22 mouse cellular contexts compared by ENCODE assay signal in genomic region chr10:61572126-61572525, GRCm38 (mm10). TPM values are rescaled to one million over a fixed set of nuclear protein-coding genes. Genes with fewer than 3 reads are reported as not detected.
DNase-seq lines count a peak whose midpoint lies in the region; ATAC-seq and TF ChIP-seq lines count a peak whose summit lies in the region.
"Had no signal": no experiment of that assay in that cellular context is flagged by ENCODE, and none has a peak within 500 bp of the region (broad histone marks: within the 10 kb centered on the region; RNA-seq: fewer than 3 reads in every experiment).

No protein-coding gene starts in this region.

- no peaks in the 10 kb centered on the region for H3K36me3 ChIP-seq in heart, embryonic 12.5 days
- no peaks in the 10 kb centered on the region for H3K36me3 ChIP-seq in lung, embryonic 16.5 days (ENCODE audit: control insufficient read depth, insufficient read depth, low read length)
- H3K36me3 ChIP-seq in hindbrain, postnatal 0 days (ENCODE audit: insufficient read depth, low read length), result no peaks in the 10 kb centered on the region
- H3K36me3 ChIP-seq in intestine, postnatal 0 days (ENCODE audit: control insufficient read depth, insufficient read depth), result no peaks in the 10 kb centered on the region
- H3K36me3 ChIP-seq: embryonic facial prominence, embryonic 13.5 days; forebrain, embryonic 12.5 days; intestine, embryonic 15.5 days had no signal

- WGBS in heart, embryonic 12.5 days, result 65% methylated on average over 5 of the region's 5 CpGs
- WGBS in lung, embryonic 16.5 days, result 35% methylated on average over 5 of the region's 5 CpGs
- 40% methylated on average over 5 of the region's 5 CpGs for WGBS in hindbrain, postnatal 0 days
- 53% methylated on average over 5 of the region's 5 CpGs for WGBS in intestine, postnatal 0 days

- no peak overlapping the region for H3K4me2 ChIP-seq in heart, embryonic 12.5 days
- H3K4me2 ChIP-seq in lung, embryonic 16.5 days (ENCODE audit: low read depth, low read length), result no peak overlapping the region
- H3K4me2 ChIP-seq in hindbrain, postnatal 0 days (ENCODE audit: low read depth, low read length), result no peak overlapping the region
- H3K4me2 ChIP-seq in intestine, postnatal 0 days (replicated peaks; ENCODE audit: low read depth), result no peak overlapping the region
- H3K4me2 ChIP-seq: embryonic facial prominence, embryonic 13.5 days; forebrain, embryonic 12.5 days; intestine, embryonic 15.5 days had no signal

- H3K9me3 ChIP-seq in heart, embryonic 12.5 days (replicated peaks), result no peaks in the 10 kb centered on the region
- H3K9me3 ChIP-seq in lung, embryonic 16.5 days (ENCODE audit: control insufficient read depth, low read length), result no peaks in the 10 kb centered on the region
- no peaks in the 10 kb centered on the region for H3K9me3 ChIP-seq in hindbrain, postnatal 0 days (ENCODE audit: low read length)
- H3K9me3 ChIP-seq in intestine, postnatal 0 days (ENCODE audit: control insufficient read depth), result no peaks in the 10 kb centered on the region
- H3K9me3 ChIP-seq: embryonic facial prominence, embryonic 13.5 days; forebrain, embryonic 12.5 days; G1E; heart, embryonic 10.5 days; intestine, embryonic 15.5 days had no signal

- ATAC-seq in heart, embryonic 12.5 days (ENCODE audit: insufficient number of reproducible peaks, low FRiP score), result no peak
- ATAC-seq in lung, embryonic 16.5 days (ENCODE audit: low read depth), result peak; percentile 83
- peak; percentile 57 for ATAC-seq in hindbrain, postnatal 0 days
- ATAC-seq in intestine, postnatal 0 days, result no peak
- ATAC-seq: intestine, embryonic 15.5 days had no signal

- TF ChIP-seq CTCF in hindbrain, postnatal 0 days (IDR thresholded peaks at IDR 0.05; ENCODE audit: low read depth), result no peak
- no peak for TF ChIP-seq CTCF in intestine, postnatal 0 days (IDR thresholded peaks at IDR 0.05; ENCODE audit: low read depth)

- DNase-seq in heart, adult 11 months, result peak; percentile 91
- DNase-seq in lung, adult 18-20 months, result no peak
- peak; percentile 85 for DNase-seq in adipocyte (ENCODE audit: low spot score)
- peak; percentile 58 for DNase-seq in hindbrain, postnatal 0 days (ENCODE audit: low spot score)
- DNase-seq: adrenal gland, postnatal 25 days; cerebellum, postnatal 10 days; kidney, postnatal 25 days; layer of hippocampus, adult 9-11 months; liver; thymus, postnatal 14 days had no signal

- H3K9ac ChIP-seq in heart, embryonic 12.5 days, result no peak overlapping the region
- H3K9ac ChIP-seq in lung, embryonic 16.5 days (ENCODE audit: low read length), result no peak overlapping the region
- H3K9ac ChIP-seq in hindbrain, postnatal 0 days (replicated peaks; ENCODE audit: low read length), result no peak overlapping the region
- H3K9ac ChIP-seq in intestine, postnatal 0 days (ENCODE audit: low read depth, low read length), result no peak overlapping the region
- H3K9ac ChIP-seq: embryonic facial prominence, embryonic 13.5 days; forebrain, embryonic 12.5 days; intestine, embryonic 15.5 days had no signal

- no peak overlapping the region for H3K27ac ChIP-seq in heart, embryonic 12.5 days (ENCODE audit: poor library complexity, severe bottlenecking)
- no peak overlapping the region for H3K27ac ChIP-seq in lung, embryonic 16.5 days (ENCODE audit: low read length)
- H3K27ac ChIP-seq in hindbrain, postnatal 0 days, result no peak overlapping the region
- H3K27ac ChIP-seq in intestine, postnatal 0 days (ENCODE audit: low read depth, low read length), result no peak overlapping the region
- H3K27ac ChIP-seq: embryonic facial prominence, embryonic 13.5 days; forebrain, embryonic 12.5 days; heart, embryonic 10.5 days; intestine, embryonic 15.5 days; macrophage; stomach, postnatal 0 days had no signal

- H3K4me3 ChIP-seq in heart, embryonic 12.5 days, result no peak overlapping the region
- H3K4me3 ChIP-seq in lung, embryonic 16.5 days (ENCODE audit: low read length), result no peak overlapping the region
- H3K4me3 ChIP-seq in hindbrain, postnatal 0 days (ENCODE audit: low read length), result no peak overlapping the region
- H3K4me3 ChIP-seq in intestine, postnatal 0 days (ENCODE audit: low read depth, low read length), result no peak overlapping the region
- H3K4me3 ChIP-seq: embryonic facial prominence, embryonic 13.5 days; forebrain, embryonic 12.5 days; heart, embryonic 10.5 days; intestine, embryonic 15.5 days had no signal

- H3K27me3 ChIP-seq in heart, embryonic 12.5 days (replicated peaks), result no peaks in the 10 kb centered on the region
- H3K27me3 ChIP-seq in lung, embryonic 16.5 days (ENCODE audit: control insufficient read depth, insufficient read depth, low read depth, low read length), result no peaks in the 10 kb centered on the region
- no peaks in the 10 kb centered on the region for H3K27me3 ChIP-seq in hindbrain, postnatal 0 days (ENCODE audit: insufficient read depth, low read length)
- no peaks in the 10 kb centered on the region for H3K27me3 ChIP-seq in intestine, postnatal 0 days (replicated peaks; ENCODE audit: control insufficient read depth, insufficient read depth, low read length)
- H3K27me3 ChIP-seq: embryonic facial prominence, embryonic 13.5 days; forebrain, embryonic 12.5 days; intestine, embryonic 15.5 days had no signal

- H3K4me1 ChIP-seq in heart, embryonic 12.5 days (replicated peaks), result peaks cover 32% of the 10 kb centered on the region
- H3K4me1 ChIP-seq in lung, embryonic 16.5 days (replicated peaks; ENCODE audit: control insufficient read depth, insufficient read depth, low read length), result peaks cover 3% of the 10 kb centered on the region; the same call in 1 of the 2 replicates
- peaks cover 8% of the 10 kb centered on the region; the same call in 1 of the 2 replicates for H3K4me1 ChIP-seq in hindbrain, postnatal 0 days (ENCODE audit: insufficient read depth, low read length)
- H3K4me1 ChIP-seq in intestine, postnatal 0 days (replicated peaks; ENCODE audit: control insufficient read depth, insufficient read depth, low read length), result no peaks in the 10 kb centered on the region

RNA-seq across cellular contexts. Expression of gene Npffr1, which starts 23.2 kb away (rescaled TPM):
- polyA plus RNA-seq in heart, embryonic 12.5 days (2016; fragmentation: Nextera tagmentation; extraction: Ambion mirVana), result 0.05 and 0.06 TPM in 2 replicates
- polyA plus RNA-seq in lung, embryonic 16.5 days (2015; fragmentation: Nextera tagmentation; extraction: Ambion mirVana), result 0.08 TPM in 1 of 2 replicates, not detected in the other
- total RNA-seq in hindbrain, postnatal 0 days (2014; rRNA removed), result 3.6 and 3.7 TPM in 2 replicates
- 1.6 and 1.7 TPM in 2 replicates for polyA plus RNA-seq in hindbrain, postnatal 0 days (2015; fragmentation: Nextera tagmentation; extraction: Ambion mirVana)
- polyA plus RNA-seq in intestine, postnatal 0 days (2015; fragmentation: Nextera tagmentation; extraction: Ambion mirVana), result 0.16 and 0.17 TPM in 2 replicates
- total RNA-seq: heart, postnatal 25 days; neutrophil, adult 5-6 weeks had no signal
- polyA plus RNA-seq: embryonic facial prominence, embryonic 13.5 days; G1E; macrophage had no signal

Comparison
In these comparisons a context has a peak if more than half of its experiments do, and no peak if none do; other contexts are left out.
1. DNase-seq: peak in heart, adult 11 months (single experiment), adipocyte (single experiment) and hindbrain, postnatal 0 days (single experiment); none in lung, adult 18-20 months (0 of 2).
2. ATAC-seq: peak in lung, embryonic 16.5 days (single experiment) and hindbrain, postnatal 0 days (single experiment); none in heart, embryonic 12.5 days (single experiment) and intestine, postnatal 0 days (single experiment).